Mouse (Mus musculus): Measurements from ENCODE around the gene 9530003J23Rik.
"Not testable (repeated sequence)": the region's sequence is repeated elsewhere in the genome, so short reads cannot be mapped to it uniquely, and the experiment has no call there.

9530003J23Rik gene

GRCm38 (mm10) chr10:117238603-117239002 lies at the start of gene 9530003J23Rik:
TSS of gene 9530003J23Rik (minus strand) at chr10:117238703.
- DNase-seq: peak; percentile 45

DNA sequence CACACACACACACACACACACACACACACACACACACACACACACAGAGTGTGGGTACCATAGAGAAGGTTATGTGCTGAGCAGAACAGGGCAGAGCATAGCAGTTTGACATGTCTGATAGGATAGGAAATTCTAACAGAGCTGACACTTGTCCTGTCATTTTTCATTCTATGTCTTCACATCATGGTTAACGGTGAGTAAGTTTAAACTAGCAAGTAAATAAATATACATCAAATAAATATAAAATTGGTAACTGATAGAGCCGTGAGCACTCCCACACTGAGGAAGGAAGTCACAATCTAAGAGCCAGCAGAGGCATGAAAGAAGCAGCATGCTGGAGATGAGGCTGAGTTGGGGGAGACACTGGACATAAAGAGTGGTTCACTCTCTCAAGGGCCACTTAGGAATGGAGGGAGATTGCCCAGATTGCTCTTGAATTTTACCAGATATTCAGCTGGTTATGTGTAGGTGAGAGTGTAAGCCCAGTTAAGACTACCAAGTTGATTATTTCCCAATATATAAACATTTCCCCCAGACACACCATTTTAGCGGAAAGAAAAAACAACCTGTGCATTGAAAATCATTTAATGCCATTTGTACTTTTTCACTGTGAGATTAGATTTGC lies 48.8 kb upstream of the 9530003J23Rik start:
- DNase-seq: no peak

DNA sequence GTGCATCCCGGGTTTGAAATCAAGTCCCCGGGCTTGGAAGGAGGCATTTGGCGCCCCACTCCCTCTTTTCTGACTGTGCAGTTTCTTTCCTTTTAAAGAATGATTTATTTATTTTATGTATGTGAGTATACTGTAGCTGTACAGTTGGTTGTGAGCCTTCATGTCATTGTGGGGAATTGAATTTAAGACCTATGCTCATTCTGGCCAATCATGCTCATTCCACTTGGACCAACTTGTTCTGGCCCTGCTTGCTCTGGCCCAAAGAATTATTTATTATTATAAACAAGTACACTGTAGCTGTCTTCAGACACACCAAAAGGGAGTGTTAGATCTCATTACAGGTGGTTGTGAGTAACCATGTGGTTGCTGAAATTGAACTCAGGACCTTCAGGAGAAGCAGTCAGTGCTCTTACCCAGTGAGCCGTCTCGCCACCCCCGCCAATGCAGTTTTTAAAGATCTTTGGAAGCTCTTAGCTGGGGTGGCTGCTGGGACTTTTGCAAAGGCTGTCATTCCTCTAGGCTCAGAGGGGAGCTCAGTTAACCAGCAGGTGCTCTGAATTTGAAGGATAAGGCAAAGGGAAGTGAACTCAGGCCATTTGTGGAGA lies 48.0 kb upstream of the 9530003J23Rik start:
- DNase-seq: no peak

DNA sequence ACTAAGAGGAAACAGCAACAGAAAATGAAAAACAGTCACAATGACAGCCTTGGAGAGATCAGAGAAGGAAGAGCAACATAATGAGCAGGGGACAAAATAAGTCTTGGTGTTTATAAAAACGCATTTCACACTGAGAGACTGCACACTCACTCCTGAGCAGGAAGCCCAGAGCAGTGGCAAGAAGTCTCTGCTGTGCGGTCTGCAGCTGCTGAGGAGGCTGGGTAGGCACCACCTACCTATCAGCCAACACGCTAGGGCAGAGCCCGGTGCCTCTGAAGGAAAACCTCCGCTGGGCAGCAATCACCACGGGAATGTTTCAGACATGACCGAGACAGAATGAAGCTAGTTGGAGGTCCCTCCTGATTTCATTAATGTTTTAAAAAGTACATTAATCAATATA lies 47.1 kb upstream of the 9530003J23Rik start:
- not testable (repeated sequence) for DNase-seq

DNA sequence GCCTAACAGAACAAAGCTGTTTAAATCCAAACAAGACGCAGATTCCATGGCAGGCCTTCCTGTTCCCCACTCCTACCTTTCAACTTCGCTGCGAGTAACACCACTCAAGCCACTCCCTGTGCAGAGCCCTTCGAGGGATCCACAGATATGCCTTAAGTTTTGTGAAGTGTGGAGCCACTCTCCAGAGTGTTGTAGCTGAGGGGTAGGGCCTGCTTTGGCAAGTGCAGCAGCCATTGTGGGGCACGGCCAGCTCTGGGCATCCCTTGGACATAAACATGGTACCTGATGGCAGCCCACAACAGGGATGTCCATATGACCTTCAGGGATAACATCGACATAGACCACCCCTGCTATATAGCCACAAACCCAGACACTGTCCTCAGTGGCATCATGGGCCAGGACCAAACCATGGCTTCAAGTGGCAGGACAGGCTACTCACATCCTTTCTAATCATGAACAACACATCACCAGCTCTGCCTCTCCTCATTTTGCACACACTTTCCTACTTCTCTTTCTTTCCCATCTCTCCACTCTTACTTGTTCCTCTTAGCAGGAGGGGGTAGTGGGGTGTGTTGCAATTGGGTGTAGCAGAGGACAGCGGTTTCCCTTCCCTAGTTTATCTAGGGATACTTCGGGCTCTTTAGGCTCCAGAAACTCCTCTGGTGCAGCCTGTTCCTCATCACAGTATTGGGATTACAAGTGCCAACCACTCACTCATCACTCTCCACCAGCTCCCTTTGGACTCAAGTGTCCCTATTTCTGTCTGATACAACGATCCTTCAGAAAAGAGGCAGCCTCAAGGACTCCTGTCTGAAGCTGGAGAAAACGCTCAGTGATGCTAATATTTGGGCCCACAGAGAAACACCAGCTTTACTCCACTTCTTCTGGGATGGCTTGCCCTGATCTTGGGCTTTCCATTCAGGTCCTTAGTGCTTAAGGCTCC lies 46.3 kb upstream of the 9530003J23Rik start:
- DNase-seq: no peak

- DNase-seq: no peak
These were observed 45.5 kb upstream of the 9530003J23Rik start for GRCm38 (mm10) chr10:117283871-117284577.

GRCm38 (mm10) chr10:117283196-117283595 lies 44.7 kb upstream of the 9530003J23Rik start:
- not testable (repeated sequence) for DNase-seq

DNA sequence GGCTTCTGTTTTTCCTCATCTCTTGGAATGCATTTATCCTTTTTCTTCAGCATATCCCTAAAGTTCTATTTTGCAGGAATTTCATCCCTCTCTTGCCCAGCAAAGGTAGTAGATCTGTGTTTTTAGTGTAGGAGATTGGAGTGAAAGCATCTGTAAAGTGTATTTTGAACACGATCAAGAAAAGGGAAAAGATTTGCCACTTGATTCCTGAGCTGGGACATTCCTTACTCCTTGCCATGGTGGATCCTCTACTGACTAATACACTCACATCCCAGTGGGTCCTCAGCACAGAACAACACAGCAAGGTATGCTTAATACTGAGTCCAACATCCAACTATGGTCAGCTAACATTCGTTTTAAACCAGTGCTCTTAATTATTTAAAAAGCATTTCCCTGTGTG lies 44.0 kb upstream of the 9530003J23Rik start:
- no peak for DNase-seq

DNA sequence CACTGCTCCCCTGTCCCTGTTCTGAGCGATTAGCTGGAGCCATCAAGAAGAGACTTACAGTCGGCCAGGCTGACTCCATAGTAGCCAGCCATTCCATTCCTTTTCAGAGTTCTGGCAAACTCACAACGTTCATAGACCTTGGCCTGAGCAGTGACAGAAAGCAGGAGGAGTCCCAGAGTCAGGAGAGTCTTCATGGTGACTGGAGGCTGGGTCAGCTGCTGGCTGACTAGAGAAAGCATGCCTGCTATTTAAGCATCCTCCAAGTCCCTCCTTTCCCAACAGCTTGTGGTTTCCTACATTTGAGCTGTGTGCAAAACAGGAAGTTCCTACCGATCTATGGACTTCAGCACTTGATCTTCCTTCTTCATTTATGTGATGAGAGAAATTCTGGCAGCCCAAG lies 43.5 kb upstream of the 9530003J23Rik start, which contains the start of gene Lyz2:
TSS of gene Lyz2 (minus strand) at position 273 of the 400 bp plus-strand sequence.
- peak; percentile 96 for DNase-seq

- DNase-seq: no peak
These were observed 42.9 kb upstream of the 9530003J23Rik start for GRCm38 (mm10) chr10:117281381-117281920.

- DNase-seq: peak; percentile 92
These were observed 41.5 kb upstream of the 9530003J23Rik start for GRCm38 (mm10) chr10:117280000-117280399.

GRCm38 (mm10) chr10:117278510-117278909 lies 40.0 kb upstream of the 9530003J23Rik start:
- not testable (repeated sequence) for DNase-seq

- DNase-seq: peak; percentile 93
These were observed 39.3 kb upstream of the 9530003J23Rik start for GRCm38 (mm10) chr10:117277779-117278178.

- DNase-seq: no peak
These were observed 37.3 kb upstream of the 9530003J23Rik start for GRCm38 (mm10) chr10:117275681-117276369.

- DNase-seq: not testable (repeated sequence)
These were observed 36.1 kb upstream of the 9530003J23Rik start for GRCm38 (mm10) chr10:117274645-117275044.

GRCm38 (mm10) chr10:117272023-117272422 lies 33.5 kb upstream of the 9530003J23Rik start:
- DNase-seq: peak; percentile 11

GRCm38 (mm10) chr10:117259870-117260269 lies 21.4 kb upstream of the 9530003J23Rik start:
- peak; percentile 13 for DNase-seq

DNA sequence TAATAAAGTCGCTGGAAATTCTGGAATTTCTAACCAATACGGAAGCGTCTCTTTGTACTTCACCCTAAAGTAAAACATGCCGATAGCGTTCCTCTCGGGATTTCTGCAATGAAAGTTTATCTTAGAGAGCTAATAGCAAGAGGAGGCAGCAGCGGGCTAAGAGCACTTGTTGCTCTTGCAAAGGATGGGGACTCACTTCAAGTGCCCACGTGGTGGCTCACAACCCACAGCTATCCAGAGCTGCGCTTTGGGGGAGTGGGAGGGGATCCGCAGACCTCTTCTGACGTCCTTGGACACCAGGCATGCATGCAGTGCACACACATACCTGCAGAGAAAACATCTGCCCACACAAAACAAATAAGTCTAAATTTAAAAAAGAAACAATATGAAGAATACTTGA lies 2.6 kb downstream of the 9530003J23Rik start:
- DNase-seq: peak; percentile 67

GRCm38 (mm10) chr10:117234825-117235224 lies 3.7 kb downstream of the 9530003J23Rik start:
- DNase-seq: peak; percentile 79

- DNase-seq: peak; percentile 80
These were observed 8.7 kb downstream of the 9530003J23Rik start for GRCm38 (mm10) chr10:117229826-117230225.

DNA sequence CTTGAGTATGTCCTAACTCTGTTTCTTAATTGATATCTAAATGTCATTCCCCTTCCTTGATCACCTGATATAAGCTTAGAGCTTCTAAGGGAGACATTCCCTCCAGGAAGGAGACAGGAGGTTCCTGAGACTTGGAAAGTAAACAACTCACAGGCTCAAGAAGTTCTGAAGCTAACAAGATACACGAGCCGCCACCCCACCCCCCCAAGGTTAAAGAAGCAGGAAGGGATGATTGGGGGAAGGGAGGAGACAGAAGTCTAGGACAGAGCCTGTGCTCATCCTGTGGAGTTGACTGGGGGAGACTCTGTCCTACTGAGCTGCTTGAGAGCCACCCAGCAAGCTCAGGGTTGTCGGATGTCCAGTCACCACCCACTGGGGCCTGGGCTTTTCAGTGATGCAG lies 12.5 kb downstream of the 9530003J23Rik start:
- DNase-seq: no peak

DNA sequence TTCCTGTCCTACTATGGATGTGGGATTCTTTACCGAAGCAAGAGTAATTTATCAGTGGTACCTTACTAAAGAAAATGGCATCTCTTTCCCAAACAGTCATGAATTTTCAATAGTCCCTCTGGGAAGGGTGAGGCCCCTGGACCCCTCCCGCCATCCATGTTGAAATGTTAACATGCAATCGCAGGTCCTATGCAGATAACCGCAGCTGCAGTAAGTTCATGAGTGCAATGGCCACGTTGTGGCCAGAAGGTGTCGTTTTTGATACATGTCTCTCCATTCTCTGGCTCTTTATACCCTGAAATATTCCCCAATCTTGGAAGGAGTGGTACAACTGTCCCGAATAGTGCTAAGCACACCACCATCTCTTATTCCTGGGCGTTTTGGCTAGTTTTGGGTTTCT lies 13.4 kb downstream of the 9530003J23Rik start:
- peak; percentile 84 for DNase-seq
